Mouse (Mus musculus) neural tube, embryonic 10.5 days (tissue): Measurements from ENCODE around the gene Gm16181.

Source experiments
- DNase-seq: peaks from one replicate; pipeline ENCODE4 v3.0.0-alpha.2; 2017; ENCODE audit warnings: low spot score; ENCODE audit errors: extremely low spot score

Gm16181 gene

GRCm38 (mm10) chr17:35249451-35250197, 29.0 kb downstream of the Gm16181 start:
- DNase-seq = no peak

DNA sequence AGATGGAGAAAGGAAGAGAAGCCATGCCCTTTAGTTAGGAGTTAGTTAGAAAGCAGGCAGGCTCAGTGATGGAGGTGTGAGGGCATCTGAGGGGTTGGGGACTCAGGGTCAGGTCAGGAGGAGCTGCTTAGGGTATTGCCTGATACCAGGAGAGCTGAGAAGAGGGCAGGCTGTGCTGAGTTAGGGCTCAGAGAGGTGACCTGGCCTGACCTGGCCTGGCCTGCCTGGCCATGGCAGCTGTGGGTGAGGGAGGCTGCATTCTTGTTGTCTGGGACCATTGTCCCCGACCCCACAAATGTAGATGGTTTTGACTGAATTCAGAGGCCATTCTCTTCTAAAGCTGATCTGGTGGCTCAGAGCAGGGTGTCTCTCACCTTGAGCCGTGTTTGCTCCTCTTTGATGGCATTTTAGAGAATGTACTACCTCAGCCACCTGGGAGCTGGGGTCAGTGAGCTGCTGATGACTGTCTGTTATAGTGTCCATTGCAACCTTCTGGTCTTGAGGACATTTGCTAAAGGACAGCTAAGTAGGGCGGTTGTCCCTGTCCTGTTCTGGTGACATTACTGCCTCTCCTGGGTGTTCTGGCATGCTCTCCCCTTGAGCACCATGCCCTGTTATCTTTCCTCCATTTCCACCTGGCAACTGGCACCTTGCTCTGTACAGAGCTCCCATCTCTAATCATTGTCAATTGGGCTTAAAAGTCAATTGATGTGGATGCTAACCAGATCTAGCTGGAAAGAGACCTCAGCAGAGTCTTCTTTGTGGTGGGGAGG, 29.9 kb downstream of the Gm16181 start:
- no peak for DNase-seq

- DNase-seq = no peak
Observed at GRCm38 (mm10) chr17:35251162-35251719, 30.6 kb downstream of the Gm16181 start.

GRCm38 (mm10) chr17:35251981-35252380, 31.3 kb downstream of the Gm16181 start:
- no peak for DNase-seq

GRCm38 (mm10) chr17:35252619-35253292, 32.1 kb downstream of the Gm16181 start:
- DNase-seq = no peak

GRCm38 (mm10) chr17:35253293-35254093, 32.9 kb downstream of the Gm16181 start:
- no peak for DNase-seq

DNA sequence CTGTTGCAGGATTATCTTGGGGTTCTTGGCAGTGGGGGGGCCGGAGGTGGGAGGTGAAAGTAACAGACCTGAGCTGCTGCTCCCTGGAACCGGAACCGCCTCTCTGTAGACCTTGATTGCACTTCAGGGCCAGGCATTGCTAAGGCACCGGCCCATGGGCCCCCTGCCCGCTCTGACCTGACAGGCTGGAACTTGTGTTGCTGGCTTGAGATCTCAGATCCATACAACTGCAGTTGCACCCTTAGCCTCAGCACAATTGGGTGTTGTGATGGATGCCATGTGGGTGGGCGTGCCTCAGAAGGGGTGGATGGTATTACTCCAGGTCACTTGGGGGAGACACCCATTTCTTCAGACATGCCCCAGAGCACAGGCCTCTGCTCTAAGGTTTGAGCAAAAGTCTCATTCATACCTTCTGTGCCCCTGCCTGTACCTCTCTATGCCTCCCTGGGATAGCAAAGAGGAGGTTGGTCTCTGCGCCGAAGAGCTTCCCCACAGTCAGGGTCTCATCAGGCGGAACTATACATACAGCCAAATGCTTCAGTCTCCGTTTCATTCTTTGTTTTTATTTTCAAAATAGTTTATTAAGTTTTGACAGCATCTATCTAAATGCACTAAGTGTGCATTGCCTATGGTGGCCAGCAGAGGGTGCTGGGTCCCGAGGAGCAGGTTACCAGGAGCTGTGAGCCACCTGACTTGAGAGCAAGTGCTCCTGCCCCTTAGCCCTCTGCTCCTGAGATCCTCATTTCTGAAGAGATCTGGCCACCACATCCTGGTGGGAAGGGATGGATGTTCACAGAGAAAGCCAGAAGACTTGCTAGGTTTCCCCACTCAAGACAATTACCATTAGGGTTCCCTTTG, 33.8 kb downstream of the Gm16181 start:
- DNase-seq = peak; percentile 58

GRCm38 (mm10) chr17:35255301-35255700, 34.7 kb downstream of the Gm16181 start:
- no peak for DNase-seq

GRCm38 (mm10) chr17:35255704-35256103, 35.1 kb downstream of the Gm16181 start:
- DNase-seq = no peak

GRCm38 (mm10) chr17:35257378-35257777, 36.7 kb downstream of the Gm16181 start:
- DNase-seq = no peak

- DNase-seq = peak; percentile 88
Observed at GRCm38 (mm10) chr17:35257824-35258491, 37.3 kb downstream of the Gm16181 start.

- DNase-seq = no peak
Observed at GRCm38 (mm10) chr17:35258492-35259478, 38.2 kb downstream of the Gm16181 start.

- DNase-seq = no peak
Observed at GRCm38 (mm10) chr17:35259621-35260020, 39.0 kb downstream of the Gm16181 start.

- DNase-seq = no peak
Observed at GRCm38 (mm10) chr17:35261651-35262050, 41.0 kb downstream of the Gm16181 start.

- peak; percentile 88 for DNase-seq
Observed at GRCm38 (mm10) chr17:35262664-35263522, 42.3 kb downstream of the Gm16181 start, which contains the start of gene H2-D1. Gene H2-D1 (plus strand): TSS chr17:35262730.

GRCm38 (mm10) chr17:35263523-35263883, 42.9 kb downstream of the Gm16181 start:
- DNase-seq = peak; percentile 60

DNA sequence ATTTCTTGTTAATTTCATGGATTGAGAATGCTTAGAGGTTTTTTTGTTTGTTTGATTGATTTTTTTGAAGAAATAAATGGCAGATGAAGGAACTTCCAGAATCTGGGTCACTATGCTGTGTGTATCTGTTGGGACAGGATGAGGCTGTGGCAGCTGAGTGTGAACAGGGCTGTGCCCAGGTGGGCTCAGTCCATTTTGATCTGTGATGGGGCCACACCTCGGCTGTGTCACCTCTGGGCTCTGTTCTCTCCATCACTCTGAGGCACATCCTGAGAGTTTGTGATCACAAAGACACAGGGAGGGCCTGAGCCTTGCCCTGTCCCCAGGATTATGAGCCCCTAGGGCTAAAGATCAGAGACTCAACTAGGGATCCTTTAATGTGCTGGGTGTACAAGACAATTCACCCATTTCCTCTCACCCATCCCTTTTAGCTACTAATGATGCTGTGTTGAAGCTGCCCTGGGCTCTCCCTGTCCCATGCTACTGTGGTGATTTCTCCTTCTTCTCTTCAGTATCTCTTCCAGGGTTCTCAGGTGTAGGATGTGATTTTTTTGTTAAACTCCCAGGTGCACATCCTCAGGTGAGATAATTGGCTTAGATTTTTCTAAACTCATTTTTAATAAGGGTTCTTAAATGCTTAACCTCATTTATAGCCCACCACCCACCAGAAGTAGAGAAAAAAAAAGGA, 46.9 kb downstream of the Gm16181 start:
- DNase-seq = no peak
